Mouse (Mus musculus) intestine, embryonic 16.5 days (tissue): Measurements from ENCODE around the gene Dusp16. TPM values are rescaled to one million over a fixed set of nuclear protein-coding genes. Genes with fewer than 3 reads are reported as not detected.
A peak's percentile ranks its signal among the peaks of the same experiment; 100 is the strongest.

Experiments
- ATAC-seq: fragments of 200-750 bp; cut with Nextera tagmentation; 2 replicates; pipeline ENCODE4 v1.8.0; 2017; ENCODE audit warnings: moderate TSS enrichment, moderate library complexity
- H3K27ac ChIP-seq: fragments of 300-500 bp; sonication (generic); 2 replicates; pipeline ENCODE4 v1.5.1; 2014; ENCODE audit warnings: mild to moderate bottlenecking, low read length
- H3K27me3 ChIP-seq: fragments of 300-500 bp; sonication (generic); replicated peaks from 2 replicates; pipeline ENCODE4 v1.6.1; 2014; ENCODE audit warnings: low read length, control low read depth, mixed read lengths; ENCODE audit not compliant: control insufficient read depth, insufficient read depth
- H3K36me3 ChIP-seq: fragments of 300-500 bp; sonication (generic); 2 replicates; pipeline ENCODE4 v1.6.1; 2014; ENCODE audit warnings: low read length, control low read depth; ENCODE audit not compliant: control insufficient read depth, insufficient read depth
- H3K4me1 ChIP-seq: fragments of 300-500 bp; sonication (generic); 2 replicates; pipeline ENCODE4 v1.6.1; 2014; ENCODE audit warnings: low read length, control low read depth, mixed read lengths; ENCODE audit not compliant: control insufficient read depth, insufficient read depth
- H3K4me2 ChIP-seq: fragments of 300-500 bp; sonication (generic); 2 replicates; pipeline ENCODE4 v1.6.1; 2014; ENCODE audit warnings: low read depth, low read length, control low read depth
- H3K4me3 ChIP-seq: fragments of 300-500 bp; sonication (generic); 2 replicates; pipeline ENCODE4 v1.5.1; 2014; ENCODE audit warnings: mild to moderate bottlenecking, low read length
- H3K9ac ChIP-seq: fragments of 300-500 bp; sonication (generic); 2 replicates; pipeline ENCODE4 v1.6.1; 2014; ENCODE audit warnings: low read depth, low read length
- H3K9me3 ChIP-seq: fragments of 300-500 bp; sonication (generic); 2 replicates; pipeline ENCODE4 v1.6.1; 2016; ENCODE audit warnings: low read length, control low read depth; ENCODE audit not compliant: control insufficient read depth
- WGBS: fragments of 180-500 bp; shearing (Covaris S2); extraction: QIAGEN DNeasy Blood & Tissue Kit; methylation state at CpG from one replicate; pipeline ENCODE4 v1.1.7; 2014; 5-methylcytosine and 5-hydroxymethylcytosine counted together
- polyA plus RNA-seq: library from polyadenylated mRNA; unstranded; fragments of >200 nt; fragmentation: Nextera tagmentation; extraction: Ambion mirVana; gene quantifications from 2 replicates; pipeline ENCODE4 v1.2.1, GENCODE M21; 2015

Dusp16 gene
- polyA plus RNA-seq, 1 experiment from 2014 or later: 11.9 TPM

GRCm38 (mm10) chr6:134773961-134774360, 18.5 kb downstream of the Dusp16 start:
- Histone ChIP-seq H3K27me3 (no peaks in the 10 kb centered on the region), H3K4me3 (no peak overlapping the region), H3K4me1 (peaks cover 11% of the 10 kb centered on the region), H3K9me3 (no peaks in the 10 kb centered on the region), H3K27ac (0 out of 2 replicates have a peak overlapping the region, but pooled peaks have one; percentile 38), H3K9ac (no peak overlapping the region), H3K4me2 (no peak overlapping the region), H3K36me3 (no peaks in the 10 kb centered on the region)
- WGBS: 25% methylated on average over 3 of the region's 3 CpGs
- ATAC-seq: peak; percentile 93

GRCm38 (mm10) chr6:134773292-134773893, 19.0 kb downstream of the Dusp16 start:
- ATAC-seq: peak; percentile 57
- no peaks in the 10 kb centered on the region for H3K9me3 ChIP-seq
- WGBS: 95% methylated on average over 1 of the region's 1 CpGs
- H3K9ac ChIP-seq: no peak overlapping the region
- H3K27ac ChIP-seq: no peak overlapping the region
- no peaks in the 10 kb centered on the region for H3K27me3 ChIP-seq
- H3K4me1 ChIP-seq: peaks cover 11% of the 10 kb centered on the region
- H3K4me2 ChIP-seq: no peak overlapping the region
- H3K4me3 ChIP-seq: no peak overlapping the region
- no peaks in the 10 kb centered on the region for H3K36me3 ChIP-seq

- peaks cover 11% of the 10 kb centered on the region for H3K4me1 ChIP-seq
- no peak overlapping the region for H3K4me3 ChIP-seq
- no peak overlapping the region for H3K4me2 ChIP-seq
- H3K36me3 ChIP-seq: no peaks in the 10 kb centered on the region
- H3K9ac ChIP-seq: no peak overlapping the region
- no peak overlapping the region for H3K27ac ChIP-seq
- H3K9me3 ChIP-seq: no peaks in the 10 kb centered on the region
- no peak for ATAC-seq
- H3K27me3 ChIP-seq: no peaks in the 10 kb centered on the region
These were observed 22.1 kb downstream of the Dusp16 start for GRCm38 (mm10) chr6:134770339-134770738.

GRCm38 (mm10) chr6:134764441-134765061, 27.9 kb downstream of the Dusp16 start:
- H3K4me3 ChIP-seq: no peak overlapping the region
- H3K27ac ChIP-seq: no peak overlapping the region
- 91% methylated on average over 5 of the region's 5 CpGs for WGBS
- no peak overlapping the region for H3K4me2 ChIP-seq
- 0 out of 2 replicates have a peak, but pooled peaks cover 6% of the 10 kb centered on the region for H3K4me1 ChIP-seq
- no peaks in the 10 kb centered on the region for H3K9me3 ChIP-seq
- no peaks in the 10 kb centered on the region for H3K27me3 ChIP-seq
- peak; percentile 38; the same call in 1 of the 2 replicates for ATAC-seq
- H3K36me3 ChIP-seq: no peaks in the 10 kb centered on the region
- no peak overlapping the region for H3K9ac ChIP-seq

GRCm38 (mm10) chr6:134763436-134763835, 29.0 kb downstream of the Dusp16 start:
- Histone ChIP-seq H3K27me3 (no peaks in the 10 kb centered on the region), H3K4me3 (no peak overlapping the region), H3K9ac (no peak overlapping the region), H3K4me2 (no peak overlapping the region), H3K27ac (no peak overlapping the region), H3K9me3 (no peaks in the 10 kb centered on the region), H3K36me3 (no peaks in the 10 kb centered on the region), H3K4me1 (0 out of 2 replicates have a peak, but pooled peaks cover 6% of the 10 kb centered on the region)
- WGBS: 61% methylated on average over 1 of the region's 1 CpGs
- no peak for ATAC-seq

- H3K27ac ChIP-seq: no peak overlapping the region
- 59% methylated on average over 2 of the region's 2 CpGs for WGBS
- no peak overlapping the region for H3K4me2 ChIP-seq
These were observed 30.6 kb downstream of the Dusp16 start for GRCm38 (mm10) chr6:134761808-134762207.

GRCm38 (mm10) chr6:134760926-134761544, 31.4 kb downstream of the Dusp16 start:
- Histone ChIP-seq H3K4me1 (0 out of 2 replicates have a peak, but pooled peaks cover 6% of the 10 kb centered on the region), H3K9me3 (no peaks in the 10 kb centered on the region), H3K27me3 (no peaks in the 10 kb centered on the region), H3K27ac (no peak overlapping the region), H3K4me3 (no peak overlapping the region), H3K4me2 (no peak overlapping the region), H3K36me3 (no peaks in the 10 kb centered on the region), H3K9ac (no peak overlapping the region)
- ATAC-seq: no peak
- 74% methylated on average over 5 of the region's 5 CpGs for WGBS

More at GRCm38 (mm10) chr6:134761808-134762207, 30.6 kb downstream of the Dusp16 start:
- no peaks in the 10 kb centered on the region for H3K36me3 ChIP-seq
- ATAC-seq: no peak
- H3K4me3 ChIP-seq: no peak overlapping the region
- no peaks in the 10 kb centered on the region for H3K9me3 ChIP-seq
- 0 out of 2 replicates have a peak, but pooled peaks cover 6% of the 10 kb centered on the region for H3K4me1 ChIP-seq
- no peaks in the 10 kb centered on the region for H3K27me3 ChIP-seq
- no peak overlapping the region for H3K9ac ChIP-seq

- no peak for ATAC-seq
- H3K9me3 ChIP-seq: no peaks in the 10 kb centered on the region
- 91% methylated on average over 4 of the region's 4 CpGs for WGBS
These were observed 36.4 kb downstream of the Dusp16 start for GRCm38 (mm10) chr6:134756058-134756457.

GRCm38 (mm10) chr6:134753858-134754257, 38.6 kb downstream of the Dusp16 start:
- H3K4me1 ChIP-seq: no peaks in the 10 kb centered on the region
- WGBS: 92% methylated on average over 11 of the region's 11 CpGs
- no peak for ATAC-seq

More at GRCm38 (mm10) chr6:134756058-134756457, 36.4 kb downstream of the Dusp16 start:
- H3K9ac ChIP-seq: no peak overlapping the region
- H3K4me2 ChIP-seq: no peak overlapping the region
- H3K27ac ChIP-seq: no peak overlapping the region
- no peaks in the 10 kb centered on the region for H3K36me3 ChIP-seq
- H3K4me3 ChIP-seq: no peak overlapping the region
- H3K4me1 ChIP-seq: no peaks in the 10 kb centered on the region
- no peaks in the 10 kb centered on the region for H3K27me3 ChIP-seq

More at GRCm38 (mm10) chr6:134753858-134754257, 38.6 kb downstream of the Dusp16 start:
- no peak overlapping the region for H3K4me2 ChIP-seq
- H3K9me3 ChIP-seq: no peaks in the 10 kb centered on the region
- H3K27me3 ChIP-seq: no peaks in the 10 kb centered on the region
- H3K4me3 ChIP-seq: no peak overlapping the region
- no peak overlapping the region for H3K27ac ChIP-seq
- no peak overlapping the region for H3K9ac ChIP-seq
- H3K36me3 ChIP-seq: 0 out of 2 replicates have a peak, but pooled peaks cover 4% of the 10 kb centered on the region
